Mouse (Mus musculus): ENCODE results near the gene Wdr37.

DNA sequence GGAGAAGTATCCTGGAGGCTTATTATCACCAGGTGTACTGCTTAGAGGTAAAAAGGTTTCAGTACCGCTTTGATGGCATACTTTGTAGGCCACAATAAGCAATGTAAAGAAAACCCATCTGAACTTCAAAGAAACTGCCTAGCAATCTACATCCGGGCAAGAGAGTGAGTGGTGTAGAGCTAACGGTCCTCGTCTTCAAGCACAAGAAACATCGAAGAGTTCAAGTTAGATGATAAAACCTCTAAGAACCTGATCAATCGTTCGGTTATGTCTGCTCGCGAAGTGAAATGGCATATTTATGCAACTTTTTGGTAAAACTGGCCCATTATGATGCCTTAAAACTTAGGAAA lies 1.6 kb downstream of the Wdr37 start:
- TF ChIP-seq CTCF (IDR thresholded peaks at IDR 0.05) (no peak), EP300 (IDR thresholded peaks at IDR 0.05) (no peak)

All from lung, postnatal 0 days (tissue).